Mouse (Mus musculus) MEL (cell line): ENCODE results near the gene Fndc3a. TPM values are rescaled to one million over a fixed set of nuclear protein-coding genes. Genes with fewer than 3 reads are reported as not detected.

Source experiments
- polyA plus RNA-seq, 2 experiments: library from polyadenylated mRNA; stranded (reverse) in 1 of 2; unstranded in 1 of 2; fragments of >175 nt in 1 of 2; fragments of >200 nt in 1 of 2; gene quantifications; 2 replicates each; pipeline versions ENCODE4 v1.2.1 to v1.2.4; 2012; ENCODE audit warnings: low replicate concordance in 2 of 2, low read depth in 1 of 2; ENCODE audit not compliant: insufficient read length in 2 of 2, insufficient read depth in 1 of 2, missing spikeins in 1 of 2
- total RNA-seq: library from RNA; depleted of rRNA; stranded (reverse); fragments of 300-350 nt; gene quantifications from 2 replicates; pipeline ENCODE4 v1.2.3, GENCODE M21; 2012; rRNA removed

The Fndc3a gene
- total and polyA plus RNA-seq, 3 experiments = 4.2 to 9.0 TPM; not detected in 1

Other genes with a start within 250 kb of the Fndc3a start
- gene Gm9195, start 218.2 kb downstream of the Fndc3a start, total RNA-seq = not detected in 2 replicates
- gene Gm9195, start 218.2 kb downstream of the Fndc3a start, polyA plus RNA-seq = not detected